ENCODE assay signal across 7 mouse cellular contexts in the genomic region with DNA sequence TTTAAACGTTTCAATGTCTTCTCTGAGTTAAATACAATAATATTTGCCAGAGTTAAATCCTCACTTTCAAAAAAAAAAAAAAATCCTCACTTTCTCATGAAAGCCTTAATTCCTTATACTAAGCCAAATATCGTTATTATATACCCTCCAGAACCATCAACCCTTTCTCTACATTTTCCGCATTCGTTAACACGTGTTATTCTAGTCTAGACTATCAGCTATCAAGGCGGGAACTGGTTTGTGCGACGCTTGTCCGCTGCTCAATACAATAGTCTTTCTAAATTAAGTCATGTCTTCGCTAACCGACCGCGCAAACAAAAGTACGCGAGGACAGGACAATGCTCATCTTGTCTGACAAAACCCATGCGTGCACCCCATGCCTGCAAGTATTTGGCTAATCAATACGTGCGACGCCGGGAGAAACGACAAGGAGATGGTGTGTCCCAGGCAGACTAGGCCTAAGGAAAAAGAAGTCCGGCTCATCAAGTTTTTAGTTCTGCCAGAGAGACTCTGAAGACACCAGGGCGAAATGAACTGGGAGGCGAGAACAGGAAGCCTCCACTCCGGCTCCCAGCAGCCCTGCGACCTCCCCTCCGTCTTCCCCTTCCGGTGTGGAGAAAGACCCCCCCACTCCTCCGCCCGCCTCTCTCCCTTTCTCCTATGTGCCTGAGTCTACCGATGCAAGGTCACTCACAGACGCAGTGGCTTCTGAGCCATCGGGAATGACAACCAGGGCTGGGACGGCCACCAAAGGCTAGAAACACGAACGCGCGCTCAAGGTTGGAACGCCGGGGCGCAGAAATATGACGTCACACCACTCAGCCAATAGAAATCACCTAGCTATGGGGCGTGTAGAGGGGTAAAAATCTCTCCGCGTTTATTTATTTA. TPM values are rescaled to one million over a fixed set of nuclear protein-coding genes. Genes with fewer than 3 reads are reported as not detected.
DNase-seq lines count a peak whose midpoint lies in the region; ATAC-seq lines count a peak whose summit lies in the region.

A gene (minus strand): TSS at position 805 of the 888 bp plus-strand sequence.

- peak; percentile 69 for ATAC-seq in embryonic facial prominence, embryonic 12.5 days (ENCODE audit: insufficient number of reproducible peaks, insufficient read depth, low FRiP score, low TSS enrichment)
- peak; percentile 68 for ATAC-seq in limb, embryonic 11.5 days (ENCODE audit: insufficient number of reproducible peaks, low FRiP score, low TSS enrichment, low read depth)
- peak; percentile 91 for ATAC-seq in midbrain, embryonic 14.5 days (ENCODE audit: low FRiP score, low TSS enrichment)

- H3K4me1 ChIP-seq in embryonic facial prominence, embryonic 12.5 days, result peaks cover 6% of the 10 kb centered on the region
- 0 out of 2 replicates have a peak, but pooled peaks cover 2% of the 10 kb centered on the region for H3K4me1 ChIP-seq in limb, embryonic 11.5 days (ENCODE audit: control insufficient read depth, insufficient read depth, low read length)
- H3K4me1 ChIP-seq in midbrain, embryonic 14.5 days (ENCODE audit: control insufficient read depth, insufficient read depth, low read length), result peaks cover 4% of the 10 kb centered on the region

- peak; percentile 85 for DNase-seq in adrenal gland, postnatal 25 days
- peak; percentile 99 for DNase-seq in heart, adult 11 months
- DNase-seq in kidney, adult 18-20 months, result peak; percentile 88
- peak; percentile 95 for DNase-seq in limb, embryonic 11.5 days (ENCODE audit: low spot score)
- DNase-seq in midbrain, embryonic 14.5 days, result peak; percentile 96
- peak; percentile 67 to 77 for DNase-seq in spleen, adult 18-20 months

- peak within 1 kb of the TSS; percentile 79 for H3K4me3 ChIP-seq in embryonic facial prominence, embryonic 12.5 days
- peak within 1 kb of the TSS; percentile 64 for H3K4me3 ChIP-seq in limb, embryonic 11.5 days (ENCODE audit: low read depth, low read length)
- H3K4me3 ChIP-seq in midbrain, embryonic 14.5 days (replicated peaks; ENCODE audit: low read depth, low read length), result peak within 1 kb of the TSS; percentile 67

- H3K9ac ChIP-seq in embryonic facial prominence, embryonic 12.5 days, result peak within 1 kb of the TSS; percentile 74
- peak within 1 kb of the TSS; percentile 78 for H3K9ac ChIP-seq in limb, embryonic 11.5 days (ENCODE audit: low read length)
- peak within 1 kb of the TSS; percentile 72 for H3K9ac ChIP-seq in midbrain, embryonic 14.5 days (replicated peaks; ENCODE audit: low read length)

- WGBS in embryonic facial prominence, embryonic 12.5 days, result under 1% methylated on average over 45 of the region's 45 CpGs
- WGBS in limb, embryonic 11.5 days, result under 1% methylated on average over 45 of the region's 45 CpGs
- under 1% methylated on average over 45 of the region's 45 CpGs for WGBS in midbrain, embryonic 14.5 days

- H3K9me3 ChIP-seq in embryonic facial prominence, embryonic 12.5 days, result no peaks in the 10 kb centered on the region
- no peaks in the 10 kb centered on the region for H3K9me3 ChIP-seq in limb, embryonic 11.5 days (ENCODE audit: control insufficient read depth, low read length)
- H3K9me3 ChIP-seq in midbrain, embryonic 14.5 days (ENCODE audit: control insufficient read depth, low read length), result no peaks in the 10 kb centered on the region

- peak within 1 kb of the TSS; percentile 91 for H3K27ac ChIP-seq in embryonic facial prominence, embryonic 12.5 days
- H3K27ac ChIP-seq in limb, embryonic 11.5 days (replicated peaks; ENCODE audit: low read depth, low read length), result peak within 1 kb of the TSS; percentile 93
- peak within 1 kb of the TSS; percentile 94 for H3K27ac ChIP-seq in midbrain, embryonic 14.5 days (replicated peaks; ENCODE audit: low read depth, low read length)

- H3K36me3 ChIP-seq in embryonic facial prominence, embryonic 12.5 days, result peaks cover 36% of the 10 kb centered on the region
- H3K36me3 ChIP-seq in limb, embryonic 11.5 days (ENCODE audit: control insufficient read depth, insufficient read depth, low read length), result 0 out of 2 replicates have a peak, but pooled peaks cover 2% of the 10 kb centered on the region
- H3K36me3 ChIP-seq in midbrain, embryonic 14.5 days (ENCODE audit: control insufficient read depth, insufficient read depth, low read length), result peaks cover 39% of the 10 kb centered on the region

- H3K27me3 ChIP-seq in embryonic facial prominence, embryonic 12.5 days, result no peaks in the 10 kb centered on the region
- H3K27me3 ChIP-seq in limb, embryonic 11.5 days (ENCODE audit: control insufficient read depth, insufficient read depth, low read length), result no peaks in the 10 kb centered on the region
- no peaks in the 10 kb centered on the region for H3K27me3 ChIP-seq in midbrain, embryonic 14.5 days (ENCODE audit: control insufficient read depth, insufficient read depth, low read length)

- H3K4me2 ChIP-seq in embryonic facial prominence, embryonic 12.5 days (replicated peaks), result peak within 1 kb of the TSS; percentile 64
- peak within 1 kb of the TSS; percentile 64 for H3K4me2 ChIP-seq in limb, embryonic 11.5 days (ENCODE audit: low read depth, severe bottlenecking)
- H3K4me2 ChIP-seq in midbrain, embryonic 14.5 days (ENCODE audit: low read length), result peak within 1 kb of the TSS; percentile 84

RNA-seq across cellular contexts. Expression of the gene that starts here (rescaled TPM):
- 25.7 and 37.0 TPM in 2 replicates for total RNA-seq in adrenal gland, postnatal 25 days (2021)
- polyA plus RNA-seq in embryonic facial prominence, embryonic 12.5 days (2016; fragmentation: Nextera tagmentation; extraction: Ambion mirVana), result 42.1 and 42.6 TPM in 2 replicates
- 40.4 and 40.7 TPM in 2 replicates for polyA plus RNA-seq in limb, embryonic 11.5 days (2014; fragmentation: Nextera tagmentation; extraction: Ambion mirVana)
- 31.2 and 38.4 TPM in 2 replicates for polyA plus RNA-seq in midbrain, embryonic 14.5 days (2014; fragmentation: Nextera tagmentation; extraction: Ambion mirVana)

Comparison
In these comparisons a context has a peak if more than half of its experiments do, and no peak if none do; other contexts are left out.
1. Peak in every context shown above with its lines: DNase-seq, ATAC-seq, H3K4me3 ChIP-seq and H3K27ac ChIP-seq.